Mouse (Mus musculus) urinary bladder, adult 18-20 months (tissue): ENCODE results near the gene Isca1.
"Not testable (repeated sequence)": the region's sequence is repeated elsewhere in the genome, so short reads cannot be mapped to it uniquely, and the experiment has no call there.

ENCODE experiments used
- DNase-seq, 2 experiments: peaks; one replicate each; pipeline ENCODE4 v3.0.0; 2022; ENCODE audit warnings: low spot score in 2 of 2, mixed read lengths in 2 of 2

Gene Isca1

DNA sequence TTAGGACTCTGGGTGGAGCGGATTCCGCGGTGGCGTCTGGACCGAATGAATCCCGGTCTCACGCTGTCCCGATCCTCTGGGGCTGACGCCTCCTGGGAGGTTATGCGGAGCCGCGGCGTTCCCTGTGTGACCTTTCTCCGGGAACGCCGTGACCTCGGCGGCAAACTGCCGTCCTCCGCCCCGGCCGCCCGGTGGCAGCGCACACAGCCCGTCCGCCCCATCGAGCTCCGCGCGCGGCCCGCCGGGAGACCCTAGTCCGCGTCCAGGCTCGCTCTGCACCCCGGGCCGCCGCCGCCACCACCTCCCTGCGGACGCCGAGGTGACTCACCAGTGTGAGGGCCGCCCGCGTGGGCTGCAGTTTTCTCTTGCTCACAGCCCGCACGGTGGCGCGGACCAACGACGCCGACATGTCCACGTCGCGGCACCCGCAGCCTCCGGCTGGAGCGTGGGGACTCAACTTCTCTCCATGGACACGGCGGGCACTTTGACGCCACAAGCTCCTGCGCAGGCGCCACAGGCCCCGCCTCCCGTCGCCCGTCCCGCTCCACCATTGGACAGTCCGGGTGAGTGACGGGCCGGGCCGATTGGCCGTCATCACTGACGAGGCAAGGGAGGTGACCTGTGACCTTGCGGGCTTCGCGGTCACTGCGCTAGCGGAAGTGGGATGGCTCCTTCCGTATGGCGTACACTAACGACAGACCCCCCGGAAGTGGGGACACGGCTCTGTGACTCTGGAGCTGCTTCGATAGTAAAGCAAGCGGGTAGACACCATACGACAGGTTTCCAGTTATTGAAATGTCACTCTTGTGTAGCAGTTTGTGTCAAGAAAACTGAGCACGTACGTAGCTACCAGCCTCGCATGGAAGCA, at the start of gene Isca1:
Gene Isca1, minus strand, starts transcription at position 515 of the 868 bp plus-strand sequence.
- peak; percentile 98 to 99 for DNase-seq

DNA sequence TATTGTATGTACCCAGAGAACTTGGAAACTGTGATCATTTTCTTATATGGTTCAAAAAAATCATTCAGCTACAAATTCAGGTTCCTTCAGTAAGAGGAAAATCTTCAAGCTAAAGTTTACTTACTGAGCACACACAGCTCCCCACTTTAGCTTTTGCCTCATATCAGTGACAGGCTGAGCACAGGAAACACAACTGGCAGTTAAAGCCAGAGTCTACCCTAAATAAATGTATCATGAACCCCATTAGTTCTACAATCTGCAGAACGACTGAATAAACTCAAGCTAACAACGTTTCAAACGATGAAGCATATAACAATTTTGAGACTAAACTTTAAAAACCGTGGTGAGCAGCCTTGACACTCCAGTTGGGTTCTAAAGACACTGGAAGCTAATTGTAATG, 47.7 kb upstream of the Isca1 start:
- DNase-seq, result no peak

GRCm38 (mm10) chr13:59814109-59814591, 44.5 kb upstream of the Isca1 start:
- no peak for DNase-seq

GRCm38 (mm10) chr13:59811581-59811980, 42.0 kb upstream of the Isca1 start:
- DNase-seq, result no peak

GRCm38 (mm10) chr13:59801000-59801399, 31.4 kb upstream of the Isca1 start:
- DNase-seq, result peak in 1 of 2 experiments; percentile 24

GRCm38 (mm10) chr13:59800077-59800476, 30.5 kb upstream of the Isca1 start:
- no peak for DNase-seq

DNA sequence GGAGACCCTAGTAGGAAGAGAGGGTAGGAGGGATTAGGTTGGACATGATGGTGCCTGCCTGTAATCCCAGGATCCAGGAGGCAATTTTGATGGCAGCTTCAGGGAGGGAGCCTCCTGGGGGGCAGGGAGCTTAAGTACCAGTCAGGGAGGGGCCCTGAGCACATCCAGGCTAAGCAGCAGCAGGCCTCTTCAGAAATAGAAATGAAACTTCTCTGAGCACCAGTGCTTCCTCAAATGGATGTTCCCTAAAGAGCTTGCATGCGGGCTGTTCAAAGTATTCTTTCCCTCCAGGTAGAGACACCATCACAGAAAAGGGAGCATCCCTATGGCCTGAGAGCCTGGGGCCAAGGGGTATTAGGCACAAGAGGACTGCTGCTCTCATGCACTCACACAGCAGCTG, 28.7 kb upstream of the Isca1 start:
- DNase-seq, result no peak

GRCm38 (mm10) chr13:59796466-59796848, 26.8 kb upstream of the Isca1 start:
- no peak for DNase-seq

- no peak for DNase-seq
Observed at GRCm38 (mm10) chr13:59795807-59796465, 26.3 kb upstream of the Isca1 start.

- DNase-seq, result no peak
Observed at GRCm38 (mm10) chr13:59794786-59795185, 25.2 kb upstream of the Isca1 start.

GRCm38 (mm10) chr13:59782145-59782544, 12.5 kb upstream of the Isca1 start, which contains the start of gene Gm49354:
Gene Gm49354, minus strand, starts transcription at chr13:59782245.
- no peak for DNase-seq

DNA sequence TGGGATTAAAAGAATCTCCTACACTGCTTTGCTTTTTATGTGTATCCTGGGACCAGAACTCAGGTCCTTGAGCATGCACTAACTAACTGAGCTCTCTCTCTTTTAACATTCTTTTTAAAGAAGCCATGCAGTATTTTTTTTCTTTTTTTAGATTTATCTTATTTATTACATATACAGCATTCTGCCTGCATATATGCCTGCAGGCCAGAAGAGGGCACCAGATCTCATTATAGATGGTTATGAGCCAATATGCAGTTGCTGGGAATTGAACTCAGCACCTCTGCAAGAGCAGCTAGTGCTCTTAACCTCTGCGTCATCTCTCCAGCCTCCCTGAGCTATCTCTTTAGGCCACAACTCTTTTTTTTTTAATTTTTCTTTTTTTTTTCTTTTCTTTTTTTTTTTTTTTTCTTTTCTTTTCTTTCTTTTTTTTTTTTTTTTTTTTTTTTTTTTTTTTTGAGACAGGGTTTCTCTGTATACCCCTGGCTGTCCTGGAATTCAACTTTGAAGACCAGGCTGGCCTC, 10.2 kb upstream of the Isca1 start:
- not testable (repeated sequence) for DNase-seq

DNA sequence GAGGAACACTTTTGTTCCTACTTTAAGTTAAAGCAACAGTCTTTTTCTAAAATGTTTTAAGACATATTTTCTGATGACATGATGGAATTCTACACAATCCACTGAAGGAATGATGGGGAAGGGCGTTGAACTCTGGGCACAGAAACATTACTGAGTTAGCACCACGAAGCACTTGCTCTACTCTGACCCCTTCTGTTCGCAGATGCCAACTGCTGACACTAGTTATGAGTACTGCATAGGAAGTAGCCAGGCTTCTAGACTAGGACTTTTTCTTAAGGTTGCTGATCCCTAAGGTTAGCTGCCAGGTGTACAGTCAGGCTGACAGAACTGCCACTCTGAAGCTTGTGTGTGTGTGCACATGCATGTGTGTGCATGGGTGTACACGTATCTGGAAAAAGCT, 9.6 kb upstream of the Isca1 start:
- no peak for DNase-seq

- DNase-seq, result no peak
Observed at GRCm38 (mm10) chr13:59775168-59775567, 5.6 kb upstream of the Isca1 start.

DNA sequence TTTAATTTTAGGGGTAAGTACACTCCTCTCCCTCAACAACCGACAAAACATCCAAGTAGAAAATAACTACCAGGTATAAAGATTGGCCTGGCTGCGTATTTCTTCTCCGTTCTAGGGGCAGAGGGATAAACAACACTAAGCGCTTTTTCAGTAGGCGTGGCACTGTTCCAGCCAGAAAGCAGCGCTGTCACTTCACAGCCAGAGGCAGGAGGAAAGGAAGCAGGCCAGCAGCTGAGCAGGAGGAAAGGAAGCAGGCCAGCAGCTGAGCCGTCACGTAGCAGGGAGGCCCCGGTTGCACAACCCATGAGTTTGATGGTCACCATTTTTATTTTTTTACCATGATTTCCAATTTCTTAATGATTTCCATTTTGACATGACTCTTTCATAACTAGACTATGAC, 1.6 kb upstream of the Isca1 start:
- peak in 1 of 2 experiments; percentile 55 for DNase-seq

GRCm38 (mm10) chr13:59770847-59771246, 1.2 kb upstream of the Isca1 start:
- no peak for DNase-seq

DNA sequence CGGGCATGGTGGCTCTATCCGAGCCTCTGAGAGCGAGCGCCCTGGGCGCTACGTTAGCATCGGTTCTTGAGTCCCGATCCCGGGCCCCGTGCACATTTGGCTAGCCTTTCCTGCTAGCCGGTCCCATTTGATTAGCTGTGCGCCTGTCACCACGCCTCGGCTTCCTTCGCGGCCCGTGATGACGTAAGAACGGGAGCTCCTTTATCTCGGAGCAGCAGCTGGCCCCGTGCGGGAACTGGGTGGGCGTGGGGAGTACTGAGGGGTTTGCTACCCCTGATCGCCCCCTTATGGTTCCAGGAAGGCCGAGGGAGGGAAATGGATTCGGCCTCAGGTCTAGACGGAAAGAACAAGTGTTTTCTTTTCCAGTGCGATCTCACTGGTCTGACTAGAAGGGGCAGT, 553 bp upstream of the Isca1 start:
- DNase-seq, result peak; percentile 68 to 78

DNA sequence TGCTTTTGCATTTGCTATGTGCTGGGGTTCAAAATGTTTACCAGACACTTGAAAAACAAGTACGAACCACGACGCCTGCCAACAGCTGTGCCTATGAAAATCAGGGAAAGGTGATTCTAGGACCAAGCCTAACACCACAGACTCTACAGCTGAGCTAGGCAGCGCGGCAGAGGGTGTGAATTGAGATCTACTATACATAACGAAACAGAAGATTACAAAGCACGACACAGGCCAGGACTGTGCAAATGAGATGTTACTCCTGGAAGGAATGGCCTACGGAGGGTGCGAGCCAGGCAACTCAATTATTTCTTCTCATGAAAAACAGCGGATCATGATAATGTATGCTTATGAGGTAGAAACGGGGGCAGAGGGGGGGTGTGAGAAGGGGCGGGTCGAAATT, 1.1 kb downstream of the Isca1 start:
- no peak for DNase-seq

DNA sequence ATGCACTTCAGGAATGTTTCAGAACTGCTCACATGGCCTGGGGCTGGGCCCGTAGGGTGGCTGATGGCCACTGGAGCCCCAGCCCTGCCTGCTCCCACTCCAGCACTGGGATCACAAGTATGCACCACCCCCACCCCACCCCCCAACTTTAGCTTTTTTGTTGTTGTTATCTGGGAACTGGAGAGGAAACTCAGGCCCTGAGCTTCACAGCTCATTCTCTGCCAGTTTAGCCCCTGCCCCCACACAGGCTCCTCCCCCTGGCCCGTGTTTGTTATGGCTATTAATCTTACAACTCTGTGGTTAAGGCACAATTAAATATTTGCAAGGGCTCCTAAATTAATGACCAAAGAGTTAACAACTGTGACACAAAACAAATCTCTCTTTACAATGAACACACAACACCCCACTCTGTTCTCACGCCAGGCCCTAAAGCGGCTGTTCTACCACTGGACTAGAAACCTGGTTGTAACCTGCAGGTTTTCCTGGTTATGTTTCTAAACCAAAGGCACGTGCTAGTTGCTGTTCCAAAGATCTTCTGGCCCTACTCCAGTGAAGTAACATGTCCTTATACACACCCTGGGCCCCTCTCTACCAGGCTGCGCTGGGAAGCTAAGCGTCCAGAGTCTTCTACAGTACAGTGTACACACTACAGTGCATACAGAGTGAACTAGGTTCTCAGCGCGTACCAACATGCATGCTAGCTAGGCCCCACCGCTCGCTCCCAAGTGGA, 2.7 kb downstream of the Isca1 start:
- no peak for DNase-seq

GRCm38 (mm10) chr13:59762791-59763190, 6.8 kb downstream of the Isca1 start:
- no peak for DNase-seq

DNA sequence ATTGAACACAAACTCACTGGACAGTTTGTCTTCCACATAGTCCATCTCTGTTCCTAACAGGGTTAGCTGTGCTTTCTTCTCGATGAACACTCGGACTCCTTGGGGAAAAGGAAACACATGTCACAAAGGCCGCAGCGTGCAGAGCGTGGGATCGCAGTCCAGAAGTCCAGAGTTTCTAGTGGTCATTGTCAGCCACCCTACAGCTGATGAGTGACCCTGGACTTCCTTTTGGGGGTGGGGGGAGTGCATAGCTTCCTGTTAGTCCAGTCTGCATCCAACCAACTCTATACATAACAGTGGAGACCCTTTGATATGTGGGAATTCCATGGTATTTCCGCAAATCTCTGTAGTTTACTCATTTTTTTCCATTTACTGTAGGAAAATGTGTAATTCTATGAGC, 12.7 kb downstream of the Isca1 start:
- no peak for DNase-seq

GRCm38 (mm10) chr13:59750310-59750709, 19.3 kb downstream of the Isca1 start:
- no peak for DNase-seq
